Mouse (Mus musculus) neural tube, embryonic 11.5 days (tissue): ENCODE measurements around the gene Nkx2-3. TPM values are rescaled to one million over a fixed set of nuclear protein-coding genes. Genes with fewer than 3 reads are reported as not detected.

ENCODE experiments used
- ATAC-seq: fragments of 200-750 bp; cut with Nextera tagmentation; 2 replicates; pipeline ENCODE4 v1.8.0; 2017; ENCODE audit warnings: moderate number of reproducible peaks, mild to moderate bottlenecking, moderate TSS enrichment, moderate library complexity; ENCODE audit not compliant: insufficient read depth, low FRiP score, low TSS enrichment
- DNase-seq: peaks from one replicate; pipeline ENCODE4 v3.0.0-alpha.2; 2015; ENCODE audit warnings: low spot score
- H3K27ac ChIP-seq: fragments of 300-500 bp; sonication (generic); 2 replicates; pipeline ENCODE4 v1.5.1; 2014; ENCODE audit warnings: low read depth, mild to moderate bottlenecking, low read length
- H3K27me3 ChIP-seq: fragments of 300-500 bp; sonication (generic); 2 replicates; pipeline ENCODE4 v1.6.1; 2014; ENCODE audit warnings: mild to moderate bottlenecking, low read length, mixed read lengths; ENCODE audit not compliant: control insufficient read depth, insufficient read depth
- H3K36me3 ChIP-seq: fragments of 300-500 bp; sonication (generic); 2 replicates; pipeline ENCODE4 v1.6.1; 2014; ENCODE audit warnings: mild to moderate bottlenecking, low read length, moderate library complexity, mixed read lengths; ENCODE audit not compliant: control insufficient read depth, insufficient read depth
- H3K4me1 ChIP-seq: fragments of 300-500 bp; sonication (generic); 2 replicates; pipeline ENCODE4 v1.6.1; 2014; ENCODE audit warnings: low read length, mixed read lengths; ENCODE audit not compliant: control insufficient read depth, insufficient read depth
- H3K4me2 ChIP-seq: fragments of 300-500 bp; sonication (generic); 2 replicates; pipeline ENCODE4 v1.6.1; 2014; ENCODE audit warnings: low read depth, mild to moderate bottlenecking, moderate library complexity
- H3K4me3 ChIP-seq: fragments of 300-500 bp; sonication (generic); 2 replicates; pipeline ENCODE4 v1.5.1; 2014; ENCODE audit warnings: low read depth, low read length
- H3K9ac ChIP-seq: fragments of 300-500 bp; sonication (generic); 2 replicates; pipeline ENCODE4 v1.6.1; 2014; ENCODE audit warnings: mild to moderate bottlenecking, low read length
- H3K9me3 ChIP-seq: fragments of 300-500 bp; sonication (generic); 2 replicates; pipeline ENCODE4 v1.6.1; 2016; ENCODE audit warnings: low read length; ENCODE audit not compliant: control insufficient read depth
- WGBS: fragments of 180-500 bp; shearing (Covaris S2); extraction: QIAGEN DNeasy Blood & Tissue Kit; methylation state at CpG from one replicate; pipeline ENCODE4 v1.1.7; 2014; 5-methylcytosine and 5-hydroxymethylcytosine counted together
- polyA plus RNA-seq: library from polyadenylated mRNA; unstranded; fragments of >200 nt; fragmentation: Nextera tagmentation; extraction: Ambion mirVana; gene quantifications from 2 replicates; pipeline ENCODE4 v1.2.1, GENCODE M21; 2014

The Nkx2-3 gene
- polyA plus RNA-seq, 1 experiment from 2014 or later = 0.11 TPM

- H3K36me3 ChIP-seq = no peaks in the 10 kb centered on the region
- WGBS = under 1% methylated on average over 32 of the region's 34 CpGs
- peak overlapping the region; percentile 21; the same call in 1 of the 2 replicates for H3K4me3 ChIP-seq
- ATAC-seq (0 out of 2 replicates have a peak, but pooled peaks have one; percentile 5), DNase-seq (no peak)
- peaks cover 16% of the 10 kb centered on the region for H3K4me1 ChIP-seq
- H3K4me2 ChIP-seq = peak overlapping the region; percentile 35
- peaks cover 98% of the 10 kb centered on the region for H3K27me3 ChIP-seq
- no peak overlapping the region for H3K27ac ChIP-seq
- H3K9ac ChIP-seq = no peak overlapping the region
- no peaks in the 10 kb centered on the region for H3K9me3 ChIP-seq
Measured at GRCm38 (mm10) chr19:43615571-43616414, 3.7 kb downstream of the Nkx2-3 start.

GRCm38 (mm10) chr19:43616415-43616861 is 4.3 kb downstream of the Nkx2-3 start:
- under 1% methylated on average over 32 of the region's 35 CpGs for WGBS
- peak overlapping the region; percentile 21; the same call in 1 of the 2 replicates for H3K4me3 ChIP-seq
- ATAC-seq (peak; percentile 72; the same call in 1 of the 2 replicates), DNase-seq (peak; percentile 81)
- H3K9ac ChIP-seq = no peak overlapping the region
- H3K9me3 ChIP-seq = no peaks in the 10 kb centered on the region
- peak overlapping the region; percentile 35 for H3K4me2 ChIP-seq
- H3K36me3 ChIP-seq = no peaks in the 10 kb centered on the region
- no peak overlapping the region for H3K27ac ChIP-seq
- H3K27me3 ChIP-seq = peaks cover 98% of the 10 kb centered on the region
- H3K4me1 ChIP-seq = peaks cover 16% of the 10 kb centered on the region

GRCm38 (mm10) chr19:43616889-43617288 is 4.8 kb downstream of the Nkx2-3 start:
- Histone ChIP-seq H3K4me2 (peak overlapping the region; percentile 35), H3K27ac (no peak overlapping the region), H3K27me3 (peaks cover 98% of the 10 kb centered on the region), H3K4me1 (peaks cover 16% of the 10 kb centered on the region), H3K36me3 (no peaks in the 10 kb centered on the region), H3K9ac (no peak overlapping the region), H3K4me3 (peak overlapping the region; percentile 21; the same call in 1 of the 2 replicates), H3K9me3 (no peaks in the 10 kb centered on the region)
- 0% methylated on average over 12 of the region's 12 CpGs for WGBS
- ATAC-seq = peak; percentile 24; the same call in 1 of the 2 replicates
- peak; percentile 44 for DNase-seq

GRCm38 (mm10) chr19:43617761-43618349 is 5.7 kb downstream of the Nkx2-3 start:
- no peaks in the 10 kb centered on the region for H3K36me3 ChIP-seq
- DNase-seq = no peak
- H3K9me3 ChIP-seq = no peaks in the 10 kb centered on the region
- no peak overlapping the region for H3K27ac ChIP-seq
- WGBS = 24% methylated on average over 10 of the region's 10 CpGs
- H3K4me2 ChIP-seq = no peak overlapping the region
- H3K4me3 ChIP-seq = no peak overlapping the region
- peaks cover 14% of the 10 kb centered on the region for H3K4me1 ChIP-seq
- no peak overlapping the region for H3K9ac ChIP-seq
- no peak for ATAC-seq
- peaks cover 97% of the 10 kb centered on the region for H3K27me3 ChIP-seq

- H3K9ac ChIP-seq = no peak overlapping the region
- DNase-seq = no peak
- WGBS = 3% methylated on average over 5 of the region's 5 CpGs
- H3K27me3 ChIP-seq = peaks cover 97% of the 10 kb centered on the region
- H3K36me3 ChIP-seq = no peaks in the 10 kb centered on the region
- no peaks in the 10 kb centered on the region for H3K9me3 ChIP-seq
- ATAC-seq = no peak
- H3K27ac ChIP-seq = no peak overlapping the region
- H3K4me2 ChIP-seq = no peak overlapping the region
- H3K4me3 ChIP-seq = no peak overlapping the region
- peaks cover 14% of the 10 kb centered on the region for H3K4me1 ChIP-seq
Measured at GRCm38 (mm10) chr19:43618505-43619030, 6.4 kb downstream of the Nkx2-3 start.

- H3K4me2 ChIP-seq = no peak overlapping the region
- H3K4me1 ChIP-seq = peaks cover 5% of the 10 kb centered on the region
- no peaks in the 10 kb centered on the region for H3K9me3 ChIP-seq
- ATAC-seq = no peak
- 3% methylated on average over 18 of the region's 18 CpGs for WGBS
- no peak overlapping the region for H3K27ac ChIP-seq
- DNase-seq = no peak
- no peak overlapping the region for H3K4me3 ChIP-seq
- H3K36me3 ChIP-seq = no peaks in the 10 kb centered on the region
- no peak overlapping the region for H3K9ac ChIP-seq
- peaks cover 83% of the 10 kb centered on the region for H3K27me3 ChIP-seq
Measured at GRCm38 (mm10) chr19:43619916-43620479, 7.9 kb downstream of the Nkx2-3 start.

GRCm38 (mm10) chr19:43623913-43624312 is 11.8 kb downstream of the Nkx2-3 start:
- Histone ChIP-seq H3K9me3 (no peaks in the 10 kb centered on the region), H3K4me2 (no peak overlapping the region), H3K36me3 (no peaks in the 10 kb centered on the region), H3K27me3 (peaks cover 46% of the 10 kb centered on the region), H3K9ac (no peak overlapping the region), H3K4me1 (peaks cover 6% of the 10 kb centered on the region; the same call in 1 of the 2 replicates), H3K27ac (no peak overlapping the region), H3K4me3 (no peak overlapping the region)
- 52% methylated on average over 4 of the region's 4 CpGs for WGBS
- DNase-seq = peak; percentile 31
- no peak for ATAC-seq

- Histone ChIP-seq H3K4me3 (no peak overlapping the region), H3K4me2 (no peak overlapping the region), H3K9me3 (no peaks in the 10 kb centered on the region), H3K27ac (no peak overlapping the region; the same call in 1 of the 2 replicates), H3K9ac (no peak overlapping the region), H3K36me3 (no peaks in the 10 kb centered on the region), H3K4me1 (peaks cover 6% of the 10 kb centered on the region; the same call in 1 of the 2 replicates), H3K27me3 (peaks cover 23% of the 10 kb centered on the region)
- 23% methylated on average over 3 of the region's 3 CpGs for whole genome bisulfite sequencing
- DNase-seq = peak; percentile 60
- peak; percentile 80 for ATAC-seq
Measured at GRCm38 (mm10) chr19:43626160-43626559, 14.0 kb downstream of the Nkx2-3 start.
